Mouse (Mus musculus): ENCODE measurements around the gene Tjp1. TPM values are rescaled to one million over a fixed set of nuclear protein-coding genes. Genes with fewer than 3 reads are reported as not detected.

Gene Tjp1
- polyA plus RNA-seq, 1 experiment from 2014 or later, result 24.0 TPM

- DNase-seq (ENCODE audit: low spot score), result no peak
- no peaks in the 10 kb centered on the region for H3K4me1 ChIP-seq
- no peaks in the 10 kb centered on the region for H3K36me3 ChIP-seq
- WGBS, result 28% methylated on average over 3 of the region's 3 CpGs
- H3K4me3 ChIP-seq, result no peak overlapping the region
- no peaks in the 10 kb centered on the region for H3K9me3 ChIP-seq (replicated peaks)
- H3K27me3 ChIP-seq (ENCODE audit: low read depth, poor library complexity, severe bottlenecking), result no peaks in the 10 kb centered on the region
- H3K27ac ChIP-seq, result no peak overlapping the region
These were observed 73.3 kb downstream of the Tjp1 start for GRCm38 (mm10) chr7:65454269-65454668.

- H3K27me3 ChIP-seq (ENCODE audit: low read depth, poor library complexity, severe bottlenecking), result no peaks in the 10 kb centered on the region
- 85% methylated on average over 3 of the region's 3 CpGs for WGBS
These were observed 75.3 kb downstream of the Tjp1 start for GRCm38 (mm10) chr7:65452246-65452645.

GRCm38 (mm10) chr7:65450158-65450557 lies 77.4 kb downstream of the Tjp1 start:
- no peaks in the 10 kb centered on the region for H3K36me3 ChIP-seq
- H3K9me3 ChIP-seq (replicated peaks), result no peaks in the 10 kb centered on the region
- no peak for DNase-seq (ENCODE audit: low spot score)
- H3K4me3 ChIP-seq, result no peak overlapping the region
- no peaks in the 10 kb centered on the region for H3K27me3 ChIP-seq (ENCODE audit: low read depth, poor library complexity, severe bottlenecking)
- no peaks in the 10 kb centered on the region for H3K4me1 ChIP-seq
- WGBS, result 50% methylated on average over 5 of the region's 5 CpGs
- H3K27ac ChIP-seq, result no peak overlapping the region

More at GRCm38 (mm10) chr7:65452246-65452645, 75.3 kb downstream of the Tjp1 start:
- Histone ChIP-seq H3K4me3 (no peak overlapping the region), H3K9me3 (replicated peaks) (no peaks in the 10 kb centered on the region), H3K36me3 (no peaks in the 10 kb centered on the region), H3K4me1 (no peaks in the 10 kb centered on the region), H3K27ac (no peak overlapping the region)
- DNase-seq (ENCODE audit: low spot score), result no peak

- no peak overlapping the region for H3K27ac ChIP-seq
- DNase-seq (ENCODE audit: low spot score), result no peak
- H3K9me3 ChIP-seq (replicated peaks), result no peaks in the 10 kb centered on the region
- H3K27me3 ChIP-seq (ENCODE audit: low read depth, poor library complexity, severe bottlenecking), result no peaks in the 10 kb centered on the region
- no peaks in the 10 kb centered on the region for H3K4me1 ChIP-seq
- 89% methylated on average over 4 of the region's 4 CpGs for WGBS
- no peaks in the 10 kb centered on the region for H3K36me3 ChIP-seq
- H3K4me3 ChIP-seq, result no peak overlapping the region
These were observed 86.1 kb downstream of the Tjp1 start for GRCm38 (mm10) chr7:65441505-65441904.

GRCm38 (mm10) chr7:65439518-65439917 lies 88.1 kb downstream of the Tjp1 start:
- Histone ChIP-seq H3K9me3 (replicated peaks) (no peaks in the 10 kb centered on the region), H3K36me3 (no peaks in the 10 kb centered on the region), H3K27ac (no peak overlapping the region), H3K27me3 (ENCODE audit: low read depth, poor library complexity, severe bottlenecking) (no peaks in the 10 kb centered on the region), H3K4me1 (no peaks in the 10 kb centered on the region), H3K4me3 (no peak overlapping the region)
- WGBS, result 82% methylated on average over 8 of the region's 8 CpGs
- no peak for DNase-seq (ENCODE audit: low spot score)

- H3K4me3 ChIP-seq, result no peak overlapping the region
- no peaks in the 10 kb centered on the region for H3K27me3 ChIP-seq (ENCODE audit: low read depth, poor library complexity, severe bottlenecking)
- DNase-seq (ENCODE audit: low spot score), result no peak
- 90% methylated on average over 5 of the region's 5 CpGs for WGBS
- no peaks in the 10 kb centered on the region for H3K36me3 ChIP-seq
- H3K27ac ChIP-seq, result no peak overlapping the region
- H3K4me1 ChIP-seq, result no peaks in the 10 kb centered on the region
- H3K9me3 ChIP-seq (replicated peaks), result no peaks in the 10 kb centered on the region
These were observed 89.4 kb downstream of the Tjp1 start for GRCm38 (mm10) chr7:65438146-65438545.

GRCm38 (mm10) chr7:65436921-65437320 lies 90.7 kb downstream of the Tjp1 start:
- Histone ChIP-seq H3K27ac (no peak overlapping the region), H3K9me3 (replicated peaks) (no peaks in the 10 kb centered on the region), H3K4me1 (no peaks in the 10 kb centered on the region), H3K27me3 (ENCODE audit: low read depth, poor library complexity, severe bottlenecking) (no peaks in the 10 kb centered on the region), H3K4me3 (no peak overlapping the region), H3K36me3 (no peaks in the 10 kb centered on the region)
- WGBS, result 89% methylated on average over 3 of the region's 3 CpGs
- DNase-seq (ENCODE audit: low spot score), result no peak

GRCm38 (mm10) chr7:65431018-65431695 lies 96.4 kb downstream of the Tjp1 start:
- no peak overlapping the region for H3K4me3 ChIP-seq
- DNase-seq (ENCODE audit: low spot score), result peak; percentile 54
- H3K9me3 ChIP-seq (replicated peaks), result no peaks in the 10 kb centered on the region
- H3K36me3 ChIP-seq, result no peaks in the 10 kb centered on the region
- H3K27ac ChIP-seq, result no peak overlapping the region
- peaks cover 22% of the 10 kb centered on the region for H3K4me1 ChIP-seq
- H3K27me3 ChIP-seq (ENCODE audit: low read depth, poor library complexity, severe bottlenecking), result no peaks in the 10 kb centered on the region
- 33% methylated on average over 9 of the region's 9 CpGs for WGBS

- DNase-seq (ENCODE audit: low spot score), result no peak
- 0 out of 2 replicates have a peak overlapping the region, but pooled peaks have one; percentile 21 for H3K27ac ChIP-seq
- peaks cover 25% of the 10 kb centered on the region for H3K4me1 ChIP-seq
- no peaks in the 10 kb centered on the region for H3K9me3 ChIP-seq (replicated peaks)
- no peaks in the 10 kb centered on the region for H3K36me3 ChIP-seq
- H3K4me3 ChIP-seq, result no peak overlapping the region
- H3K27me3 ChIP-seq (ENCODE audit: low read depth, poor library complexity, severe bottlenecking), result no peaks in the 10 kb centered on the region
- WGBS, result 21% methylated on average over 8 of the region's 8 CpGs
These were observed 97.2 kb downstream of the Tjp1 start for GRCm38 (mm10) chr7:65430401-65430800.

GRCm38 (mm10) chr7:65424519-65424918 lies 103.1 kb downstream of the Tjp1 start:
- Histone ChIP-seq H3K36me3 (no peaks in the 10 kb centered on the region), H3K4me3 (no peak overlapping the region), H3K27ac (peak overlapping the region; percentile 47; the same call in 1 of the 2 replicates), H3K4me1 (peaks cover 31% of the 10 kb centered on the region), H3K27me3 (ENCODE audit: low read depth, poor library complexity, severe bottlenecking) (no peaks in the 10 kb centered on the region), H3K9me3 (replicated peaks) (no peaks in the 10 kb centered on the region)
- 77% methylated on average over 8 of the region's 8 CpGs for WGBS
- DNase-seq (ENCODE audit: low spot score), result no peak

- WGBS, result 93% methylated on average over 1 of the region's 1 CpGs
- H3K4me3 ChIP-seq, result no peak overlapping the region
- 0 out of 2 replicates have a peak overlapping the region, but pooled peaks have one; percentile 11 for H3K27ac ChIP-seq
- no peaks in the 10 kb centered on the region for H3K36me3 ChIP-seq
- H3K4me1 ChIP-seq, result peaks cover 40% of the 10 kb centered on the region
- no peaks in the 10 kb centered on the region for H3K9me3 ChIP-seq (replicated peaks)
- DNase-seq (ENCODE audit: low spot score), result no peak
- H3K27me3 ChIP-seq (ENCODE audit: low read depth, poor library complexity, severe bottlenecking), result no peaks in the 10 kb centered on the region
These were observed 105.1 kb downstream of the Tjp1 start for GRCm38 (mm10) chr7:65422456-65422855.

GRCm38 (mm10) chr7:65421451-65421850 lies 106.1 kb downstream of the Tjp1 start:
- Histone ChIP-seq H3K27ac (peak overlapping the region; percentile 61), H3K27me3 (ENCODE audit: low read depth, poor library complexity, severe bottlenecking) (no peaks in the 10 kb centered on the region), H3K36me3 (no peaks in the 10 kb centered on the region), H3K9me3 (replicated peaks) (no peaks in the 10 kb centered on the region), H3K4me1 (peaks cover 48% of the 10 kb centered on the region), H3K4me3 (no peak overlapping the region)
- WGBS, result 34% methylated on average over 10 of the region's 10 CpGs
- DNase-seq (ENCODE audit: low spot score), result peak; percentile 51

- H3K27ac ChIP-seq, result peak overlapping the region; percentile 78
- peaks cover 52% of the 10 kb centered on the region for H3K4me1 ChIP-seq
- WGBS, result 83% methylated on average over 1 of the region's 1 CpGs
- H3K27me3 ChIP-seq (ENCODE audit: low read depth, poor library complexity, severe bottlenecking), result no peaks in the 10 kb centered on the region
- no peak for DNase-seq (ENCODE audit: low spot score)
- no peaks in the 10 kb centered on the region for H3K9me3 ChIP-seq (replicated peaks)
- no peaks in the 10 kb centered on the region for H3K36me3 ChIP-seq
- H3K4me3 ChIP-seq, result no peak overlapping the region
These were observed 107.7 kb downstream of the Tjp1 start for GRCm38 (mm10) chr7:65419926-65420325.

- 69% methylated on average over 3 of the region's 3 CpGs for WGBS
- no peak for DNase-seq (ENCODE audit: low spot score)
- peaks cover 55% of the 10 kb centered on the region for H3K4me1 ChIP-seq
- no peak overlapping the region for H3K4me3 ChIP-seq
- H3K27ac ChIP-seq, result no peak overlapping the region
- no peaks in the 10 kb centered on the region for H3K36me3 ChIP-seq
- no peaks in the 10 kb centered on the region for H3K27me3 ChIP-seq (ENCODE audit: low read depth, poor library complexity, severe bottlenecking)
- no peaks in the 10 kb centered on the region for H3K9me3 ChIP-seq (replicated peaks)
These were observed 108.6 kb downstream of the Tjp1 start for GRCm38 (mm10) chr7:65419012-65419411.

Measured in limb, embryonic 10.5 days (tissue).